8 mouse cellular contexts compared by ENCODE assay signal in the genomic region with DNA sequence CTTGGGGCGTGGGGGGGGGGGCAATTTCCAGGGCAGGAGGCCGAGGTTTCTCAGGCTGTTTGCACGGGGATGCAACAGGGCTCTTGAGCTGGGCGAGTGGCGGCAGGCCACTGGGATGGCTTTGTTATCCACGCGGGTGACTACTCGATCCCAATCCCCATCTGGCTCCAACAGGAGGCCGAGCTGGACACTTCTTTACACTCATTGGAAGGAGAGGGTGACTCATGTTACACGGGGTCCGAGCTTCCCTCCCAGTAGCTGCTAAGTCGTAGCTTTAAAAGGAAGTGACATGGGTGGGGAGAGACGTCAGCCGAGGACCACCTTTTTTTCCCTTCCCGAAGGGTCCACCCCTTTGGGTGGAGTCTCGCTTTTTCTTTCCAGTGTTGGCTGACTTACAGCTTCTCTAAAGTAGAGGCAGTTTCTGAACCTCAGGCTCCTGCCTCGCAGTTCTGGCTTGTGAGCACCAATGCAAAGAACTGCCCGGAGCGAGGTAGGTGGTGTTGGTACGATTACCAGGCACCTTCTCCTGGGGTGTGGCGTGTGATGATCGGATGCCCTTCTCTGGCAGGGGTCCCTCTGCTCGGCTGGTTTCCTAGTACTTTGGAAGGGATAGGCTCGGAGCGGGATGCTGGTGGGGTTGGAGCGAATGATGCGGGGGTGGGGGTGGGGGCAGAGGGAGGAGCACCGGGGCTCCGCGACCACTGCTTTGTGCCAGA. TPM values are rescaled to one million over a fixed set of nuclear protein-coding genes. Genes with fewer than 3 reads are reported as not detected.
DNase-seq lines count a peak whose midpoint lies in the region.

No protein-coding gene starts in this region.

- H3K4me1 ChIP-seq in megakaryocyte, embryonic 14.5 days: peaks cover 24% of the 10 kb centered on the region

- no peaks in the 10 kb centered on the region for H3K36me3 ChIP-seq in megakaryocyte, embryonic 14.5 days (replicated peaks; ENCODE audit: low read length)

- peaks cover 6% of the 10 kb centered on the region for H3K27me3 ChIP-seq in megakaryocyte, embryonic 14.5 days (replicated peaks)

- peak overlapping the region; percentile 94 for H3K4me3 ChIP-seq in megakaryocyte, embryonic 14.5 days (replicated peaks)

- peaks cover 8% of the 10 kb centered on the region for H3K9me3 ChIP-seq in megakaryocyte, embryonic 14.5 days

- DNase-seq in adrenal gland, adult 18-20 months (ENCODE audit: low spot score in 2 of 2): peak; percentile 65 to 70
- peak; percentile 95 for DNase-seq in embryo, embryonic 10 days (ENCODE audit: low spot score)
- peak; percentile 49 for DNase-seq in gastrocnemius, postnatal 10 days
- DNase-seq in induced T-regulatory cell, adult 2 months (ENCODE audit: low read depth): peak; percentile 94
- DNase-seq in left cerebral cortex, adult 9 months (ENCODE audit: low spot score in 2 of 2): peak; percentile 79 to 91
- DNase-seq in right cerebral cortex, postnatal 10 days (ENCODE audit: low spot score in 2 of 2): peak; percentile 84 to 93
- DNase-seq in urinary bladder, postnatal 36 days (ENCODE audit: low spot score in 2 of 2): peak; percentile 56 to 77

RNA-seq across cellular contexts. Expression of a gene that starts 0.6 kb away (rescaled TPM):
- total RNA-seq in adrenal gland, adult 18-20 months (2021): 10 to 100 TPM; 33.2 to 54.3 TPM
- 1 to 10 TPM; 5.7 to 7.7 TPM for total RNA-seq in gastrocnemius, postnatal 10 days (2021)
- 1.0 TPM in 1 of 2 replicates, not detected in the other for polyA plus RNA-seq in megakaryocyte, embryonic 14.5 days (2012; ENCODE audit: insufficient read depth, low replicate concordance)

Comparison
In these comparisons a context has a peak if more than half of its experiments do, and no peak if none do; other contexts are left out.
1. Peak in every context shown above with its lines: DNase-seq and H3K4me3 ChIP-seq.